Mouse (Mus musculus): ENCODE results near the gene Galnt2.

Gene Galnt2

DNA sequence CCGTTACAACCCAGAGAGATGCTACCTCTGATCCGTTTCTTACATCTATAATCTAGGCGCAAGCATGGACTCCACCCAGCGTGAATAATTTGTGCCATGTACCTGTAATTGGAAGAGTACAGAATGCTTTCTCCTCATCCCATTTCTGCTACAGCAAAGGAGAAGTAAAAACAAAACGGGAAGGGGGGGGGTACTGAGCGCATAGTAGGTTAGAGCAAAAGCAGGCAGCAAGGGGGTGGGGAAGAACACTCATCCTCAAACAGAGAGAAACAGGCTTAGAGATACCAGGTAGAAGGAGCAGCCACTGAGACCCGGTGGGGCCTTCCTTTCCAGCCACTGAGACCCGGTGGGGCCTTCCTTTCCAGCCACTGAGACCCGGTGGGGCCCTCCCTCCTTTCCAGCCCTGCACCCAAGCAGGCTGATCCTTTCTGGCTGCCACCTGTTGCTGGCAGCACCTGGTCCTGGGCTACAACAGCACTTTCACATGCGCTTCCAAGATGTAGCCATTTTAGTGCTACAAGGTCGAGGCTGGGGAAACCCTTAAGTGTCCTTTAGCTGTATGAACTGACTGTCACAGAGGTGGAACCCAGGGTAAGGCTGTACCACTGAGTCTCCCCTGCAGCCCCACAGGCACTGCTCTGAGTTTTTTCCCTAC lies 130.7 kb downstream of the Galnt2 start:
- DNase-seq (ENCODE audit: low read depth, low spot score): no peak
- no peaks in the 10 kb centered on the region for H3K36me3 ChIP-seq (ENCODE audit: control insufficient read depth, insufficient read depth, low read length, poor library complexity, severe bottlenecking)
- no peaks in the 10 kb centered on the region for H3K27me3 ChIP-seq (ENCODE audit: control insufficient read depth, insufficient read depth, low read length, poor library complexity, severe bottlenecking)

GRCm38 (mm10) chr8:124362589-124362988 lies 131.4 kb downstream of the Galnt2 start:
- Histone ChIP-seq H3K27me3 (ENCODE audit: control insufficient read depth, insufficient read depth, low read length, poor library complexity, severe bottlenecking) (no peaks in the 10 kb centered on the region), H3K36me3 (ENCODE audit: control insufficient read depth, insufficient read depth, low read length, poor library complexity, severe bottlenecking) (no peaks in the 10 kb centered on the region)
- no peak for DNase-seq (ENCODE audit: low read depth, low spot score)

DNA sequence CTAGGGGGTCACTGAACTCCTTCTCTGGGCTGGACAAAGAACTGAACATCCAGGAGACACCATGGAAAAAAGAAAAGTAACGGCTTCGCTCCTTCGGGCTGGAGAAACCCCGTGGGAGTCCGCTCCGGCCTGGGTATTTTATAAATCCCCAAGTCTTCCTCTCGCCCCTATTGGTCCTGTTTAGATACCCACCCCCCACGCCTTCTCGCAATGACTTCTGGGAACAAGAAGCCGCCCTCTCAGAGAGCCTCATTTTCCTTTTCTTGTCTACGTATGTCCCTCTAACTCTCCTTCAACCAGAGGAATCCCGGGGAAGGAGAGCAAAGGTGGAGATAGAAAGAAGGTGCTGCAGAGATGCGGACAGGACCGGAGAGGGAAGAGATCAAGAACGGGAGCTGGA lies 132.1 kb downstream of the Galnt2 start:
- Histone ChIP-seq H3K27me3 (ENCODE audit: control insufficient read depth, insufficient read depth, low read length, poor library complexity, severe bottlenecking) (no peaks in the 10 kb centered on the region), H3K36me3 (ENCODE audit: control insufficient read depth, insufficient read depth, low read length, poor library complexity, severe bottlenecking) (no peaks in the 10 kb centered on the region)
- DNase-seq (ENCODE audit: low read depth, low spot score): no peak

DNA sequence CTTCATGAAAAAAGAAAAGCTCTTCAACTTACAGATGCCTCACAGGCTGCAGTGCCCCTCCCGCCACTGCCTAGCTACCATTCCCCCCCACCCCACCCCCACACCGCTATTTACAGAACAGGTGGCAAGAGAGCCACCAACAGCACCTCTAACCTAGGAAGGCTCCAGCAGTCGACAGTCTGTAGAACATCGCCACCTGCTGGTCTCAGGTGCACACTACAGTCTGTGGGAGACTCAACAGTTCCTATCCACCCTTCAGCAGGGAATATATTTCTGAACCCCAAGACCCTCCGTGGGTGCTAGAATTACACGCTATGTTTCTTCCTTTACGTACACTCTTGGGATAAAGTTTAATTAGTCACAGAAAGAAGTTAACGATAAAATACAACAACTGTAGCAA lies 137.0 kb downstream of the Galnt2 start:
- DNase-seq (ENCODE audit: low read depth, low spot score): peak; percentile 75

GRCm38 (mm10) chr8:124370422-124371183 lies 139.4 kb downstream of the Galnt2 start:
- DNase-seq (ENCODE audit: low read depth, low spot score): no peak
- H3K27me3 ChIP-seq (ENCODE audit: control insufficient read depth, insufficient read depth, low read length, poor library complexity, severe bottlenecking): no peaks in the 10 kb centered on the region
- no peaks in the 10 kb centered on the region for H3K36me3 ChIP-seq (ENCODE audit: control insufficient read depth, insufficient read depth, low read length, poor library complexity, severe bottlenecking)

More for the DNA sequence above, 137.0 kb downstream of the Galnt2 start:
- H3K36me3 ChIP-seq (ENCODE audit: control insufficient read depth, insufficient read depth, low read length, poor library complexity, severe bottlenecking): no peaks in the 10 kb centered on the region
- no peaks in the 10 kb centered on the region for H3K27me3 ChIP-seq (ENCODE audit: control insufficient read depth, insufficient read depth, low read length, poor library complexity, severe bottlenecking)

- no peaks in the 10 kb centered on the region for H3K27me3 ChIP-seq (ENCODE audit: control insufficient read depth, insufficient read depth, low read length, poor library complexity, severe bottlenecking)
- no peaks in the 10 kb centered on the region for H3K36me3 ChIP-seq (ENCODE audit: control insufficient read depth, insufficient read depth, low read length, poor library complexity, severe bottlenecking)
- DNase-seq (ENCODE audit: low read depth, low spot score): no peak
Observed at GRCm38 (mm10) chr8:124371410-124372123, 140.4 kb downstream of the Galnt2 start.

- no peak for DNase-seq (ENCODE audit: low read depth, low spot score)
- H3K27me3 ChIP-seq (ENCODE audit: control insufficient read depth, insufficient read depth, low read length, poor library complexity, severe bottlenecking): no peaks in the 10 kb centered on the region
- no peaks in the 10 kb centered on the region for H3K36me3 ChIP-seq (ENCODE audit: control insufficient read depth, insufficient read depth, low read length, poor library complexity, severe bottlenecking)
Observed at GRCm38 (mm10) chr8:124373753-124374152, 142.6 kb downstream of the Galnt2 start.

DNA sequence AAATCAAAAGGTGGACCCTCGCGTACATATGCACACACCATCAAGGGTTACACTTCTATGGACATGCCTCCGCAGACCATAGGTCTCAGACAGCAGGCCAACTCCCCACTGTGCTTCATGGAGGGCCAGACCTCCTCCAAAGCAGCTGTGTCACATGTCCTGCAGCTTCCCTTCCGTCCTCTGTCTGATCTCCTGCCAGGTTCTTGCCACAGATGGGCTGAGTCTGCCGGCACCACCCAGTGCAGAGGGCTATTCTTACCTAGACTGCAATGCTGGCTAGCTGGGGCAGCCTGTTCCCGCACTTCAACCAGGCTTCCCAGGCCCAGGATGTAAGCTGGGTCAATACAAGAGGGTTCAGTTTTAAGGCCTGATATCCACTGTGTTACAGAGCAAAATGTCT lies 144.0 kb downstream of the Galnt2 start:
- Histone ChIP-seq H3K36me3 (ENCODE audit: control insufficient read depth, insufficient read depth, low read length, poor library complexity, severe bottlenecking) (no peaks in the 10 kb centered on the region), H3K27me3 (ENCODE audit: control insufficient read depth, insufficient read depth, low read length, poor library complexity, severe bottlenecking) (no peaks in the 10 kb centered on the region)
- no peak for DNase-seq (ENCODE audit: low read depth, low spot score)

- H3K36me3 ChIP-seq (ENCODE audit: control insufficient read depth, insufficient read depth, low read length, poor library complexity, severe bottlenecking): no peaks in the 10 kb centered on the region
- DNase-seq (ENCODE audit: low read depth, low spot score): no peak
- H3K27me3 ChIP-seq (ENCODE audit: control insufficient read depth, insufficient read depth, low read length, poor library complexity, severe bottlenecking): no peaks in the 10 kb centered on the region
Observed at GRCm38 (mm10) chr8:124375727-124376126, 144.5 kb downstream of the Galnt2 start.

DNA sequence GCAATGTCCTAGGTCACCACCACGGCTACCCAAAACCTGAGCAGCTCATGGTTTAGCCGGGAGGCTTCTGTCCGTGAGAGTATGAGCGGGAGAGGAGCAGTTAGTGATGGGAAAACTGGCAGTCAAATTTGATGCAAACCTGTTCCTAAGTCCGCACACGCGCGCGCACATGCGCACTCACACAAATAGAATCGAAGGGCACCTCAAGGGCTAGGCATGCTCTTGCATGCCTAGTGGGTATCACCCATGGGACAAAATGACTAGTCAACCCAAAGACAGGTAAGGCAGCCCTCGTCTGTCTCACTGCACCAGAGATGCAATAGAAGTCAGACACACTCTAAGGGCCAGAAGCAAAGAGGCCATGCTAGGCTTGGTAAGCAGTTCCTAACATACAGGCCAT lies 145.2 kb downstream of the Galnt2 start:
- no peaks in the 10 kb centered on the region for H3K27me3 ChIP-seq (ENCODE audit: control insufficient read depth, insufficient read depth, low read length, poor library complexity, severe bottlenecking)
- DNase-seq (ENCODE audit: low read depth, low spot score): no peak
- H3K36me3 ChIP-seq (ENCODE audit: control insufficient read depth, insufficient read depth, low read length, poor library complexity, severe bottlenecking): no peaks in the 10 kb centered on the region

- no peak for DNase-seq (ENCODE audit: low read depth, low spot score)
- Histone ChIP-seq H3K27me3 (ENCODE audit: control insufficient read depth, insufficient read depth, low read length, poor library complexity, severe bottlenecking) (no peaks in the 10 kb centered on the region), H3K36me3 (ENCODE audit: control insufficient read depth, insufficient read depth, low read length, poor library complexity, severe bottlenecking) (no peaks in the 10 kb centered on the region)
Observed at GRCm38 (mm10) chr8:124379289-124379688, 148.1 kb downstream of the Galnt2 start.

- no peak for DNase-seq (ENCODE audit: low read depth, low spot score)
- no peaks in the 10 kb centered on the region for H3K27me3 ChIP-seq (ENCODE audit: control insufficient read depth, insufficient read depth, low read length, poor library complexity, severe bottlenecking)
Observed at GRCm38 (mm10) chr8:124382235-124382634, 151.0 kb downstream of the Galnt2 start.

DNA sequence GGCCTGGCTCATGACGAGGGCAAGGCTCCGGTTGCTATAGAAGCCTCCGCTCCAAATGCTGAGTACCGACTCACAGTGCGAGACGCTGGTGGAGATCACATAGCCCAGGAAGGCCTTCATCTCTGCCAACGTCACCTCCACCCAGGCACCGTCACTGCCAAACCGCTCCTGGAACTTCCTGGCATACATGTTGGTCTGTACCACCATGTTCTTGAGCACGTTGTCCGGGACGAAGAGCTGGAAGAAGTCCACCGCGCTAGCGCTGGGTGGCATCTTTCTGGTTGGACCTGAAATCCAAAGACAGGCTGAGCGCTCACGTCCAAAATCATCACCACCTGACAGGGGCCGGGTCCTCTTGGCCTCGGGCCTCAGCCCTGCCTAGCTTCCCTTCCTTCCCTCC lies 153.1 kb downstream of the Galnt2 start:
- Histone ChIP-seq H3K36me3 (ENCODE audit: control insufficient read depth, insufficient read depth, low read length, poor library complexity, severe bottlenecking) (no peaks in the 10 kb centered on the region), H3K27me3 (ENCODE audit: control insufficient read depth, insufficient read depth, low read length, poor library complexity, severe bottlenecking) (no peaks in the 10 kb centered on the region)
- no peak for DNase-seq (ENCODE audit: low read depth, low spot score)

More at GRCm38 (mm10) chr8:124382235-124382634, 151.0 kb downstream of the Galnt2 start:
- no peaks in the 10 kb centered on the region for H3K36me3 ChIP-seq (ENCODE audit: control insufficient read depth, insufficient read depth, low read length, poor library complexity, severe bottlenecking)

DNA sequence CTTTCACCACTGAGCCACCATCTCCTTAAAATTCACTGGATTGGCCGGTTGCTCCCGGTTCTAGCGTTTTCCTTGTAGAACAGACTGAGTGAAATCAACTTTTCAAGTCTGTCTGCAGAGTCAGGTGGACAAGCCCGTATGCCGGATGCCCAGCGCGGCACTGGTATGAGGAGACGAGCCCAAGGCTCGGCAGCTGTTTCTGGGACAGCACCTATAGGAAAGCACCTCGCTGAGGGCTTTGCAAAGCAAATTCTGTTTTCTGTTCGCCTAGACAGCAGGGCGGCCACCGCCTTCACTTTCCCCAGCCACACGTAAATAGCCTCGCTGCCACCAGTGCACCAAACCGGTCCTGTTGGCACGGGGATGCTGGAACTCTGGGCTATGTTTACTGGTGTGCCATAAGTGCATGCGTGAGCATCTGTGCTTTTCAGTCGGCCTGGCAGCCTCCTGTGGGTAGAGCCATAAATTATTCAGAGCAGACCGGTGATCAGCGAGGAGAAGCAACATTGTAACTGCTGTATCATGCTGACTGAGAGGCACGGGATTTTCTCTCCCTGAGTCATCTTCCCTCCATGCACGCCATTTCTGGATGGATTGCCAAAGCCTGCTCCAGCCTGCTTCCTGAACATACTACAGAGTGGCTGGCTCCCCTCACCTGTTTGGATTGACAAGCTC lies 155.2 kb downstream of the Galnt2 start:
- DNase-seq (ENCODE audit: low read depth, low spot score): no peak
- Histone ChIP-seq H3K36me3 (ENCODE audit: control insufficient read depth, insufficient read depth, low read length, poor library complexity, severe bottlenecking) (no peaks in the 10 kb centered on the region), H3K27me3 (ENCODE audit: control insufficient read depth, insufficient read depth, low read length, poor library complexity, severe bottlenecking) (no peaks in the 10 kb centered on the region)

- Histone ChIP-seq H3K27me3 (ENCODE audit: control insufficient read depth, insufficient read depth, low read length, poor library complexity, severe bottlenecking) (no peaks in the 10 kb centered on the region), H3K36me3 (ENCODE audit: control insufficient read depth, insufficient read depth, low read length, poor library complexity, severe bottlenecking) (no peaks in the 10 kb centered on the region)
- DNase-seq (ENCODE audit: low read depth, low spot score): no peak
Observed at GRCm38 (mm10) chr8:124389495-124389894, 158.3 kb downstream of the Galnt2 start.

All from splenic B cell, adult 2 months (primary cell).